Mouse (Mus musculus): ENCODE measurements around the gene Prg3. TPM values are rescaled to one million over a fixed set of nuclear protein-coding genes. Genes with fewer than 3 reads are reported as not detected.
A peak's percentile ranks its signal among the peaks of the same experiment; 100 is the strongest.

Prg3 gene
- not detected for total RNA-seq (2021)

DNA sequence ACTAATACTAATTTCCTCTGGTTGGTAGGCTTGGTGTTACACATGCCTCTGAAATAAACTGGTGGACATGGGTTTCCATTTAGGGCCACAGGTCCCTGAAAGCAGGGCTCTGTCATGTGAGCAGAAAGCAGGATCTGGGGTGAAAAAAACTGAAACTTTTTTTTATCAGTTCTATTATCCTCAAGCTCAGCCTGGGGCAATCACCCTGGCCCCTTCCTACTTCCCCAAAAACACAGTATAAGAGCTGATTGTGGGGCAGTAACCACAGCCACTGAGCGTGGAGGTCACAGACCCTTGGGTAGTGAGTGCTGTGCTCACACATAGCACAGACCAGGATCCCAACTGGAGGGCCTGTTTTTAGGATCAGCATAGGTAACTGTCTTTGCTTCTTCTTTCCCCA is at the start of gene Prg3:
Gene Prg3, plus strand, starts transcription at position 286 of the 400 bp plus-strand sequence.
- DNase-seq (ENCODE audit: low spot score): no peak

DNA sequence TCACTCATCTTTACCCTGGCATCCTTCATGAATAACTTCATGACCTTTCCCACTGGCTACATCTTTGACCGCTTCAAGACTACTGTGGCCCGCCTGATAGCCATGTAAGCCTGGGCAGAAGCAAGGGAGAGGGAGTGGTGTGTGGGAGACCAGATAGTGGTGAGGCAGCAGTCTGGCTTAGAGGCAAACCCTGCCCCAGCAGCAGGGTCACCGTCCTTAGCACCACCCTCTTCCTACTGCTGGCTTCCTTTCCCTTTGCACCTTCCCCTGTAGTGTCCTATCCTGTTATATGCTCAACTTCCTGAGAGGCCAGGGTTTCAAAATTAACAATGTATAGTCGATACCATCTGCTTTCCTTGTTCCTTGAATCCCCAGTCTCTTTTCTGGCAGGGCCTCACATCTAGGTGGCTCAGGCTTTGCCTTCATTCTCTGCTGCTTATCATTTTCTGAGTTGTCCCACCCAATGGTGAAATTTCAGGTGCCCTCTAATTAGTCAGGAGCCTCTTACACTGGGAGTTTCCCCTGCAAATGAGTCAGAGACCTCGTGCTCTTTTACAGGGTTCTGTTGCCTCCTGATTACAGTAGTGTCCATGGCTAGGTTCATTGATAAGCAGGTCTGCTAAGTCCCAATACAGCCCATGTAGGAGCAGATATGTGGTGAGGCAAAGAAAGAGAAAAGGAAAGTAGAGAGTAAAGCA is 49.6 kb upstream of the Prg3 start:
- intact Hi-C loops (cut with DNase I): loop anchor here (2.0 to 5.0 kb wide), 2 partner anchors 24 to 46 kb away; no protein-coding TSS in a partner anchor
- DNase-seq (ENCODE audit: low spot score): peak; percentile 39

More for the DNA sequence above, at the start of gene Prg3:
- intact Hi-C loops (cut with DNase I): no loop called here

DNA sequence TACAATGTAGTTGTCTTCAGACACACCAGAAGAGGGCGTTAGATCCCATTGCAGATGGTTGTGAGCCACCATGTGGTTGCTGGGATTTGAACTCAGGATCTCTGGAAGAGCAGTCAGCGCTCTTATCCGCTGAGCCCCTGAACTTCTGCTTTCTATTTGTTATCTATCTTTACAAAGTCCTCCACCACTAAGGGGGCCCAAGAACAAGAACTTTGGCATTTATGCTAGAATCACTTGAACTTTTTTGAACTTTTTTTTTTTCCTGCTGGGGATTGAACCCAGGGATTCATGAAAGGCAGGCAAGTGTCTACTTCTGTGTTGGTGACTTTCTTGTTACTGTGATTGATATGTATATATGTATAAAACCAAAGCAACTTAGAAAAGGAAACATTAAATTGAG is 48.7 kb upstream of the Prg3 start:
- intact Hi-C loops (cut with DNase I): loop anchor here (2.0 to 5.0 kb wide), 2 partner anchors 25 to 47 kb away; no protein-coding TSS in a partner anchor
- no peak for DNase-seq (ENCODE audit: low spot score)

GRCm38 (mm10) chr2:84939711-84940110 is 48.3 kb upstream of the Prg3 start:
- no peak for DNase-seq (ENCODE audit: low spot score)
- intact Hi-C loops (cut with DNase I): loop anchor here (2.0 to 5.0 kb wide), 2 partner anchors 25 to 47 kb away; no protein-coding TSS in a partner anchor

GRCm38 (mm10) chr2:84941332-84941731 is 46.7 kb upstream of the Prg3 start:
- intact Hi-C loops (cut with DNase I): no loop called here
- no peak for DNase-seq (ENCODE audit: low spot score)

- intact Hi-C loops (cut with DNase I): no loop called here
- no peak for DNase-seq (ENCODE audit: low spot score)
These were observed 46.2 kb upstream of the Prg3 start for GRCm38 (mm10) chr2:84941795-84942194.

- intact Hi-C loops (cut with DNase I): no loop called here
- no peak for DNase-seq (ENCODE audit: low spot score)
These were observed 40.8 kb upstream of the Prg3 start for GRCm38 (mm10) chr2:84947154-84947771.

DNA sequence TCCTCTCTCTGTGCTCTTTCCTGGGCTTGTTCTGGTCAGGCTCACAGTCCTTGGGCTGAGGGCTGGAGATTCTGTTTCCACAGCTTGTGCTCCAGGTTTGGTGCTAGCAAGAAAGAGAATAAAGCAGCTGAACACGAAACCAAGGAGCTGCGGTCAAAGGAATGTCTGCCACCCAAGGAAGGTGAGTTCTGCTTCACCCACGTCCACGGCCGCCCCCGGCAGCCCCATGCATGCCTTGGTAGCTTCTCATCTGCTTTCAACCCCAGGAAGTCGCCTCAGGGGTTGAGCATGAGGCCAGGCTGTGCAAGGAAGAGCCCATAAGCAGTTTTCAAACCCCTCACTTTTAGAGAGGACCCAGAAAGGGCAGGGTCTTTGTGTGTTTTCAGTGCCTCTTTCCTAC is 39.8 kb upstream of the Prg3 start:
- intact Hi-C loops (cut with DNase I): no loop called here
- no peak for DNase-seq (ENCODE audit: low spot score)

- intact Hi-C loops (cut with DNase I): no loop called here
- no peak for DNase-seq (ENCODE audit: low spot score)
These were observed 39.3 kb upstream of the Prg3 start for GRCm38 (mm10) chr2:84948721-84949120.

DNA sequence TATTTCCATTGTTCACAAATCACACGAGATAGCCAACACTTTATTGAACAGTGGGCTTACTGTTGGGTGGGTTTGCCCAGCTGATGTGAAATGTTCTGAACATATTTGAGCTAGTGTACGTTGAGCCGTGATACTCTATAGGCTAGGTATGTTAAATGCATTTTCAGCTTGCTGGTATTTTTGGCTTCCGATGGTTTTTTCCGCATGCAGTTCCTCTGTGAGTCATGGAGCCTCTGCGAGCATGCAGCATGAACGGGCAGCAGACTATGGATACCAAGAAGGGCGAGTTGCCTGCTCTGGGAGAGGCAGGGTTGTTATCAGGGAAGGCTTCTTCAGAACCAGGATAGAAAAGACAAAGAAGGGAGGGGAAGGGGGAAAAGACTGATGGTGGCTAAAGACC is 37.0 kb upstream of the Prg3 start:
- intact Hi-C loops (cut with DNase I): no loop called here
- no peak for DNase-seq (ENCODE audit: low spot score)

- intact Hi-C loops (cut with DNase I): no loop called here
These were observed 35.8 kb upstream of the Prg3 start for GRCm38 (mm10) chr2:84952251-84952650.

DNA sequence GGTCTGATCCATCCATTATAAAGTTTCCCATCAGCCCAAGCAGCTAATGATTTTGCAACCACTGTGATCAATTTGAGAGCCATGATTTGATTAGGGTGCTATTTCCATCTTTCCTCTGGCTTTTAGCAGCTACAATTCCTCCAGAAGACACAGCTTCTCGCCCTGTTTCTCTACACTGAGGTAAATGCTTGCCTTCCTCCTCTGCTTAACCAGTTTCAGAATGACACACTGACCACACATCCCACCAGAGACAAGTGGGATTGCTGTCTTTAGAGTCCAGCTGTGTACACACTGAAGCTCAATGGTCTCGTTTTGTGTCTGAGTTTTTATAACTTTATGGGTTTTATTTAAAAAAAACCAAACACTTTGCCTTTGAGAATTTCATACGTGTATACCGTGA is 35.3 kb upstream of the Prg3 start:
- intact Hi-C loops (cut with DNase I): no loop called here
- no peak for DNase-seq (ENCODE audit: low spot score)

More at GRCm38 (mm10) chr2:84952251-84952650, 35.8 kb upstream of the Prg3 start:
- no peak for DNase-seq (ENCODE audit: low spot score)

DNA sequence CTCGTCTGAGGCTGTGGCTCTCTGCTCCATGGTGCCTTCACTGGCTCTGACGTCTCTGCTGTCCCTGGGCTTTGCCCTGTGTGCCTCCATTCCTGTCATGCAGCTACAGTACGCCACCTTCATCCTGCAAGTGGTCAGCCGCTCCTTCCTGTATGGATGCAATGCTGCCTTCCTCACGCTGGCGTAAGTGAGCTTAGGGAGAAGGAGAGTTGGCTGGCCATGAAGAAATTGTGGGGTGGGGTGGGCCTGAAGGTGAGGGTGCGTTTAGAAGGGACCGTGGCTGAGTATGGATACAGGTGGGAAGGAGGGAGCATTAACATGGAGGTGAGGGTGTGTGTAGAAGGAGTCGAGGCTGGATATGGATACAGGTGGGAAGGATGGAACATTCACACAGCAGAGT is 32.6 kb upstream of the Prg3 start:
- DNase-seq (ENCODE audit: low spot score): no peak
- intact Hi-C loops (cut with DNase I): loop anchor here (5.0 kb wide), 2 partner anchors 68 to 88 kb away; partner anchors contain the start of gene Rtn4rl2

DNA sequence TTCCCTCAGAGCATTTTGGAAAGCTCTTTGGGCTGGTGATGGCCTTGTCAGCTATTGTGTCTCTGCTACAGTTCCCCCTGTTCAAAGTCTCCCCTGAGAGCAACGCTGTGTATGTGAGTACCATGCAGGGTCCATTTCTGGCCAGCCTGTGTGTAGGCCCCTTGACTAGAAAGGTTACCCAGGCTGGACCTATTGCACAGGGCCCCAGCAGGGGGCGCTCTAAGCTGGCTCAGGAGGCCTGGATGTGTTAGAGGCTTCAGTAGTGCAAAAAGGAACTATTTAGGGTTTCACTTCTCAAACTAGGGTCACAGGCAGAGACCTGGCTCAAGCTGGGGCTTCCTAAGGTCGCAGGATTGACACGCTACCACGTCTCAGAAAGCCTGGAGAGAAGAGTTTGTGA is 31.7 kb upstream of the Prg3 start:
- no peak for DNase-seq (ENCODE audit: low spot score)
- intact Hi-C loops (cut with DNase I): loop anchor here (2.0 to 5.0 kb wide), 3 partner anchors 51 to 89 kb away; partner anchors contain the start of gene Rtn4rl2

DNA sequence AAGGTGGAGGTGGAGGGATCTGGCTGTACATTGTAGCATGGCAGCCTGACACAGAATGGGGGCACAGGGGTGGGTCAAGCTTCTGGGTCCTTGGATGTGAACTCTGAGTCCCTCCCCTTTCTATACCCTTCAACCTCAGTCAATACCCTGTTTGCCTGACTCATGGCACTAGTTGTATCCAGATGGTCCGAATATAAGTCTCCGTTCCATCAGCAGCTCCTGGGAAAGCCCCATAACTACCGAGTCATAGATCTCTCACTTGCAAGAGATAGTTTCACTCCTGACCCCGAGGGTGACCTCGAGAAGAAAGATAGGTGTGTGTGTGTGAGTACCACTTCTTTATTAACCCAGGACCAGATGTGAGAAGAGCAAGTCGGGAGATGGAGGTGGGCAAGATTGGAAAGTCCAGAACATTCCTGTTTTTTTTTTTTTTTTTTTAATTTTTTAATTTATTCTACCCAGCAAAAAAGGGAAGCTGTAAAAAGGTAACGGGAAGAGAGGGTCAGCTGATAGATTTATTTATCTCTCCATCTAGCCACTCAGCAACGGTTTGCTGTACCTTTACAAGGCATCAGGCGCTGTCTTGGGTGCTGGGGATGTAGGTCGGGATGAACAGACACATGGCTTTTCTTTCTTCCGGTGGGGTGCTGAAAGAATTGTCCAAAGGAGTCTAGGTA is 29.3 kb upstream of the Prg3 start:
- no peak for DNase-seq (ENCODE audit: low spot score)
- intact Hi-C loops (cut with DNase I): loop anchor here (5.0 kb wide), 2 partner anchors 71 to 91 kb away; partner anchors contain the start of gene Rtn4rl2

GRCm38 (mm10) chr2:84961300-84961699 is 26.7 kb upstream of the Prg3 start:
- DNase-seq (ENCODE audit: low spot score): peak; percentile 70
- intact Hi-C loops (cut with DNase I): no loop called here

DNA sequence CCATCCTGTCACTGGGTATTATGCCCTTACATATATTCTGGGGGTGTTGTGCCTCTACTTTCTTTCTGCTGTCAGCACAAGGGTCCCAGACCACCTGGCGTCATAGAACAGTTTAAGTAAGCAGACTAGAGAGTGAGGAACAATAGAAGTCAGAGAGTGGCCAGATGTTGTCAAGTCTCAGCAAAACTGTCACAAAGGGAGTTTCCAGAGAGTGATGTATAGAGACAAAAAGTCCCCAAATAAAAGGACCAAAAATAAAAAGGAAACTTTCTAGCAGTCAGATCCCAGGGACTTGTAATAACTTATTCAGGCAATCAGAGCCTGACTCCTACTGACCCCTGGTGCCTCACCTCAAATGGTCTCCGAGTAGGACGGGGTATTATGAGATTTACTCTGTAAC is 26.1 kb upstream of the Prg3 start:
- intact Hi-C loops (cut with DNase I): no loop called here
- no peak for DNase-seq (ENCODE audit: low spot score)

DNA sequence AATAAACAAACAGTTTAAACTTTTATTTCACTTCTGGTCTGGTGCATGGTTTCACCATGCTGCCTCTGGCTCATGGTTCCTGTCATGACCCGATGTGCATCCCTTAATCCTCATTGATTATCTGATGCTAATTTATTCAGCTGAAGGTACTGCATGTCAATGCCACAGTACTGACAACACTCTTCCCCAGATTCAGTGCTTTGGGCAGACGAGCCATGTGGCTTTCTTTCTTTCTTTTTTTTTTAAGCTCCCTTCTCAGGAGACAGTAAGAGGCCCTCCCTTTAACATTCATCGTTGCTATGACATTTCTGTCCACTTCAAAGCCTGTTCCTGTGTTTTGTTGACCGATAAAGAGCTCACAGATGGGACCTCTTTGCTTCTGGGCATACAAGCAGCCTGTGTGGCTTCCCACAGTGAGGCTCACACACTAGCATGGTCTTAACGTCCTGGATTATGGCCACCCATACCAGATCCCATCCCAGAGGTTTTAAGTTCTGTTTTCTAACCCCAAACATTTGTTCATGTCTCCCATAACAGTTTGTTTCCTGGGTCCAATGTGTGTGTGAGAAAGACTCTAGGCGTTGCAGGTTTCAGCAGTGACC is 25.0 kb upstream of the Prg3 start:
- intact Hi-C loops (cut with DNase I): no loop called here
- DNase-seq (ENCODE audit: low spot score): no peak

DNA sequence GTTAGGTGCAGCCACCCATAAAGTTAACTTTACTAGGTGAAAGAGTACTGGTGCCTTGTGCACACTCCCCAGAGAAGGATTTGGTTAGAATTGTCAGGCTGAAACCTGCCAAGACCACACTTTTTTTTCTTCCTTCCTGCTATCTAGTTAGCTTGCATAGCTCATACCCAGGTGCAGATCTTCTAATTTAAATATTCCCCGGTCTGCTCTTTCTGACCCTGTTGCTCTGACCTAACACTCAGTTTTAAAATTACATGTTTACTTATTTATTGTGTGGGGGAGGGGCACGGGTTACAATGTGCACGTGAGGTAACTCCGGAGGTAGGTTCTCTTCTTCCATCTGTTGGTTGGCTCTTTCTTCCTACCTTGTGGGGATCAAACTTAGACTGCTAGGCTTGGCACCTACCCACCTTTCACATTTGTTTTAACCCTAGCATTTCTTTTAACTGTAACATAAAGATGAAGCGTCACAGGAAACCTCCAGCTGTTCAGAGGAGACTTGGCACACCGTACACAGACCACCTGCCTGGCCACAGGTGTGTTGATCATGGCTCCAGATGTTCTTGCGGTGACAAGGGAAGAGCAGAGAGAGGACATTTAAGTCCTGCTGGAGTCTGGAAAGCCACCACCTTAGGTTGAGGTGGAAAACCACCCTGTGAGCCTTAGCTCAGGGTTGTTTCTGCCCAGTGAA is 23.8 kb upstream of the Prg3 start:
- DNase-seq (ENCODE audit: low spot score): no peak
- intact Hi-C loops (cut with DNase I): no loop called here
